Mouse (Mus musculus) CH12F3 (cell line): Measurements from ENCODE around the gene Gabra5.

Experiments used
- in situ Hi-C: fragments of 300-500 bp; cut with MboI; formaldehyde crosslinking; loops from 2 replicates; pipeline ENCODE4 v1.14.3; 2020; ENCODE audit warnings: low sequenced_read_pairs

The Gabra5 gene

DNA sequence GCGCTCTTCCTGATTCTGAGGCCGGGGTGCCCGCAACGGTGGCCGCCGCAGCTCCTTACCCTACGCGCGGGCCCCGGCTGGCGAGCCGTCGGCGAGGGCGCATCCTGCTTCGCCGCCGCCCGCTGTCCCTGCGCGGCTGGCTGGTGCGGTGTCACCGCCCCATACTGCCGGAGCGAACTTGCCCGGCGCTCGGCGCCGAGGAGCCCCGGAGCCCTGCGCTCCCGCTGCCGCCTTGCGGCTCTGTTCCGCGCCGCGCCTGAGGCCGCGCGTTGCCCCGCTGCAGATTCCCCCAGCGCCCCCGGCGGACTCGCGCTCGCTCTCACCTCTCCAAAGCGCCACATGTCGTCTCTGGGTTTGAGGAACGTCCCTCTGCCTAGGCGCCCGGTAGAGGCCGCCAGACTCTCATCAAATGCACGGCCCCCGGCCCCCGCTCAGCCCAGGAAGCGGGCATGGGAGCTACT is at the start of gene Gabra5:
Gene Gabra5 (minus strand): TSS at position 379 of the 461 bp plus-strand sequence.
- in situ Hi-C loops: no loop called here

GRCm38 (mm10) chr7:57538565-57538964 is 28.7 kb upstream of the Gabra5 start:
- in situ Hi-C loops: no loop called here

DNA sequence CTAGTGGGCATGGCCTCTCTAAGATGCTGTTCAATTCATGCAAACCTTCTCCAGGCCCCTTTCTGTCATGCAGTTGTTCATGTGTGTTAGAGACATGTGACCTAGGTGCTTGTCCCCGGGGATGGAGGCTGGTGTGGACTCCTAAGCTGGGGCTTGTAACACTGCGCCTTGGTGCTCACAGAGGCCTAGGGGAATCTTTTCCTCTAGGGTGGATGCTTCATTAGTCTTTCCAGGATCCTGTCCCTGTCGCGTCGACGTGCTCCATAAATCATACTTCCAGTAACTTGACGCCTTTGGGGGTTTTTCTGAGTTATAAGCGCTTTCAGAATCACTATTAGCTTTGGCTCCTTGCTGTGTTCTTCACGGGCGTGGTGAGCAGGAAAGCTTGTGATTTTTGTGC is 22.8 kb upstream of the Gabra5 start:
- in situ Hi-C loops: no loop called here

GRCm38 (mm10) chr7:57529954-57530353 is 20.1 kb upstream of the Gabra5 start:
- in situ Hi-C loops: no loop called here

DNA sequence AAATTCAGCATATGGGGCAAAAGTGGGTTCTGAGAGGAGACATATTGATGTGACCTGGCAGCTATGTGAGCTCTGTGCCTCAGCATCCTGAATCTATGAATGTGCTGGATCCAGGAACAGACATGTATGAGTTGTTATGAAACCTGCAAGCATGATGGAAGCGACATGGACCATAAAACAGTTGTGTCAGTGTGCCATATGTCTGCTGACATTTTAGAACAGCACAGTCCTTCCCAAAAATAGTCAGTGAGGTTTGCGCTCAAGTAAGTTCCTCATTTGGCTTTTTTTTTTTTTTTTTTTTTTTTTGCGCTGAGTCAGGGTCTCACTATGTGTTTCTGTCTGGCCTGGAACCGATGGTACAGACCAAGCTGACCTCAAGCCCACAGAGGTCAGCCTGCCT is 19.6 kb upstream of the Gabra5 start:
- in situ Hi-C loops: no loop called here

GRCm38 (mm10) chr7:57512955-57513354 is 3.1 kb upstream of the Gabra5 start:
- in situ Hi-C loops: no loop called here

DNA sequence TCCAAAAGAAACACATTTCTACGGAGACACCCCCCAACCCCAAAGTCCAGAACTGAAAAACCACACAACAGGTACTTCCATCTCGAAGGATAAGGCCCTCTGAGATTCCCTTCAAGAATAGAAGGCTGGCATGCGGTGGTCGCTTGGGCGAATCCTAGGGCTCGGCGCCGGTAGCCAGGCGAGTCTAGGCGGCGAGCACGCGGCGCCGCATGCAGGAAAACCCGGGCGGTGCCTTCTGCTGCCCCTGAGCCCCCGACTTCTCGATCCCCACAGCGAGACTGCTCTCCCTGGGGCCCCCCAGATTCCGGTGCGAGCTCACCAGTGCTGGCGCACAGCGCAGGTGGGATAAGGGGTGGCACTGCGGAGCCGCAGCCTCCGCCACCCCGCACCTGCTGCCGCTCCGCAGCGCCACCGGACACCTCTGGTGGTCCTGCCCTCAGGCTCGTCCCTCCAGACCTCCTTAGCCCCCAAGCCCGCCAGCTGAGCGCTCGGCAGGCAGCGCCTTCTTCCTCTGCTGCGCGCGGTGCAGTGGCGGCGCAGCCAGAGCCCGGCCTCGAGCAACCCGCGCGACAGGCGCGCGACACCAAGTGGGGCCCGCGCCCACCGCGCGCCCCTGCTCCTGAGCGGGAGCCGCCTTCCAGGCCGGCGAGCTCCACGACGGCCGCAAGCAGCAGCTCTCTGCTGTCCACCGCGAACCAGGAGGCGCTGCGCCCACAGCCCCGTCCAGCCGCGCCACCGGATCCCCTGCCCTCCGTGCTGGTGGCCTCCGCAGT is 813 bp downstream of the Gabra5 start:
- in situ Hi-C loops: no loop called here

DNA sequence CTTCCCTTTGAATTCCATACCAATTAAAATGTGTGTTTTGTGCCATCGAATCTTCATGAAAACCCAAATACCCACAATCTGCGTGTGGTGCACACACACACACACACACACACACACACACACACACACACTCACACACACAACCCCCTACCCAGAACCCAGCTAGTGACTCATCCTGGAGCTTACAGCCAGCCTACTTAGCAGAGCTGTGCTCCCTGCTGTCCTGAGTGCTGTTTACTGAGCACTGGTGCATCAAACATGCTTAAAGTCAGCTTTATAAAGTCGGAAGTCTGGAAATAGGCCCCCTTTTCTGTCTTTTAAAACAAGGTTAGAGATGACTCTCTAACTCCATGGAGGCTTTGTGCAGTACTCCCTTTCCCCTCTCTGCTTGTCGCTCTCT is 7.0 kb downstream of the Gabra5 start:
- in situ Hi-C loops: no loop called here

DNA sequence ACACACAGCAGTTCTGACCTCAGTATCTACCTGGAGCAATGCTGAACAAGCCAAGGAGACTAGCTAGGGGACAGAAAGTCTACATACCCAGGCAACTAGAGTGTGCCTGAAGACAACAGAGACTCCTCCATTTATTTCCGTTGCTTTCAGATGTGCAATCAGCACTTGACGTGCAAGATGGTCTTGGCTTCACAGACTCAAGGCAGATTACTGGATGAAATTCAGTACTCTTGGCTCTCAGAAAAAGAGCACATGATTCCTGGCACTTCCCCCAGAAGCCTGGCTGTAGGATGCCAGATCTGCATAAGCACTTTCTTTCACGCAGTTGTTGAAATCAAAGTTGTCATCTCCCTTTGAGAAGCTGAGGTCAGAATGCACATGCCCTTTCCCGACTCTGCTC is 18.1 kb downstream of the Gabra5 start:
- in situ Hi-C loops: no loop called here

DNA sequence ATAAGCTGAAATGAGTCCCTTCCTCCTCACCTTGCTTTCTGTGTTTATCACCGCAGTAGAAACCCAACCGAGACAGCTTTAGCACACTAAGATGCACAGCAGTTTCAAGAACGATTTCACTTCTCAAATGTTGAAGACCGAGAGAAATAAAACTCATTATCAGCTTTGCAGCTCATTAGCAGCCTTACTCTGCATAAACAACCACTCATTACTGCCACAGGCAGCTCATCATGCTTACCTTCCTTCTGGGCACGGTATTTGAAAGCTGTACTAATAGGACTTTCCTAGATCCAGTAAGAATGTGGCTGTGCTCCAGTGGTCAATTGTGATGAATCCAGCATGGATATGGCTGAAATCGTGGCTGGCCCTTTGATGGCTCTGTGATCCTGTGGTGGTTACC is 23.0 kb downstream of the Gabra5 start:
- in situ Hi-C loops: no loop called here

- in situ Hi-C loops: no loop called here
Measured at GRCm38 (mm10) chr7:57482896-57483295, 27.0 kb downstream of the Gabra5 start.

- in situ Hi-C loops: no loop called here
Measured at GRCm38 (mm10) chr7:57473811-57474525, 35.9 kb downstream of the Gabra5 start.

- in situ Hi-C loops: no loop called here
Measured at GRCm38 (mm10) chr7:57471316-57471715, 38.5 kb downstream of the Gabra5 start.

- in situ Hi-C loops: no loop called here
Measured at GRCm38 (mm10) chr7:57460354-57460753, 49.5 kb downstream of the Gabra5 start.

DNA sequence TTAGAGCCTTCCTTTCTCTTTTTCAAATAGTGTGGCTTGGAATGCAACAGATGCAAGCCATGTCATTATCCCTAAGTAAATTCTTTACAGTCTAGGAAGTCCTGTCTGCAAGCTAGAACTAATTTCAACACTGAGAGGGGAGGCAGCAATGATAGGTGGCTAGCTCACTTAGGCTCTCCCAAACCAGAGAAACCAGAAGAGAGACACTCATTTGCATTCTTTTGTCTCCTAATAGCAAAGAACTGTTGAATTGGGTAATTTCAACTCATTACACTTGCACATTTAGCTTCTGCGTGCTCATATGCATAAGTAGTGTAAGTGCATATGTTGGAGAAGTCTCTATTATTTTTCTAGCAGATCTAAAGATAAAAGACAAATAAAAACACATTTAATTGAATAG is 61.6 kb downstream of the Gabra5 start:
- in situ Hi-C loops: no loop called here

DNA sequence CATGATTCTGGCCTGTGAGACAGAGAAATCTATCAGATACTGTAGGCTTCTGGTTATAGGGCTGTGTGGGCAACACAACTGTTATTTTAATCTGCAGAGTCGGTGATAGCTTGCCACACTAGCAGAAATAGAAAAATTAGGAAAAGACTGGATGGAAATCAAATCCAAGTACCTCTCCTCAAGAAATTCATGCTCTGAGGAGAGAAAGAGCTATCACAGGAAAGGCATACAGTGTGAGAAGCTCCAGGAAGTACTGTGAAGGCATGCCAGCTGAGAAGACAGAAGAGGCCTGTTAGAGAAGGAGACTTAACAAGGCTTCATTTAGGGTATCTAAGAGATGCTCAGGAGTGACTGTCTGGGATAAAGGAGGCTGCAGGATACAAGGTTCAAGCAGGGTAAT is 87.2 kb downstream of the Gabra5 start:
- in situ Hi-C loops: no loop called here

DNA sequence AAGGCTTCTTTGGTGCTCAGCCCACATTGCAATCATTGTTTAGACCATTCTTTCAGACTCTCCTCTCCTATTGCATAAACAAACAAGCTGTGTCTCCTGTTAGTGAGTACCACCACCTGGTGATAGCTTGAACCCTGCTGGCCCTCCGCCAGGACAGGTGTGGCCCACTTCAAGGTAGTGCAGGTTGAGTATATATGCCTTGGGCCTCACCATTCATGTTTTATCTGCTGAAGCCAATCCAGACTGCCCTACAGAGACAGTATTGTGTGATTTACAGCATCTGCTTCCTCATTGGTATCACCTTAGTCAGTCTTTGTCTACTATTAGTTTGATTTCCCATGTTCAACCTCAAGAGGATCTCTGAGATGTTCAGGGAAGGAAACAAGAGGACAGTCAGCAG is 88.8 kb downstream of the Gabra5 start:
- in situ Hi-C loops: no loop called here

DNA sequence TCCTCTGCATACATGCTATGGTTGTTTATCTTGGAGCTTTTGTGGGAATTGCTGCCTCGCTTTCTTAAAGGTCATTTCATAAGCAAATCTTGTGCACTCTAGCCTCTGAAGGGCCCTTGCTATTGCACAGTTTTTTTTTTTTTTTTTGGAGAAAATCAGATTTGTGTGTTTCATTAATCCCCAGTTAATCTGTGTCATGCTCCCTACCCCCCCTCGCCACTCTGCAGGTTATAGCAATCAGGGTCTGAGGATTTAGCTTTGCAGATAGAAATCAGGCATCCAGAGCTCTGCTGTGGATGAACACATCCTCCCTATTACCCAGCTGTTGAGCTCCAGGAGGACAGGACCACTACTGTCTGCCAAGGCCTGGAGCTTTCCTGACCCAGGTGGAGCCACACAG is 90.5 kb downstream of the Gabra5 start, which contains the start of gene Gabrb3:
Gene Gabrb3 (plus strand): TSS at position 301 of the 400 bp plus-strand sequence.
- in situ Hi-C loops: no loop called here

DNA sequence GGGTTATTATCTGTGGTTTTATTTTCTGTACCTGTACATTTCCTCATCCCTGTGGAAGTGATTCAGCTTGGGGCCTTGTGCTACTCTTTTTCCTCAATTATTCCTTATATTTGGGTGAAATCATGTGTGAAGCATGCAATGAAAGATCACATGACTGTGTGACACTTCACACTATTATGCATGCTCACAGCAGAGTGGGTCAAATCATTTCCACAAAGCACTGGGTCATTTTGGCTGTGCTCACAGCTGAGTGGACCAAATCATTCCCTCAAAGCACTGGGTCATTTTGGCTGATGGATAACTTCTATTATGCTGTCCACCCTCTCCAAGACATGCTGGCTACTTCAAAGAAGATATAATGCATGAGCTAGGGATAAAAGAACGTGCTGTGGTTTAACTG is 97.0 kb downstream of the Gabra5 start:
- in situ Hi-C loops: no loop called here

DNA sequence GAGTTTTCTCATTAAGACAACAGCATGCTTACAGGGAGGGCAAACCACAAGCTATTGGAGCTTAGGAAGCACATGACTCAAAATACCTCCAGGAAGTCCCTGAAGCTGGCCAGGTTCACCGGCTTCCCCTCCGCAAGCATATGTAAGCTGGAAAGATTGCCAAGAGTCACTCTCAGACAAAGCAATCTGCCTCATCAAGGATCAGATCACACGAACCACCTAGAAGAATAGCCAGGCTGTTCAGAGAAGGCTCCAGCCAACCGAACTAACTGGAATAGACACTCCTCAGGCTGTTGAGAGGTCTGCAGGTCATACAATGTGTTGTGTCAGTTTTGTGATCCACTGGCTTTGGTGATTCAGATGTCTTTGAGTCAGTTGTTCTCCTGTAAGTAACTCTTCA is 98.7 kb downstream of the Gabra5 start:
- in situ Hi-C loops: no loop called here

DNA sequence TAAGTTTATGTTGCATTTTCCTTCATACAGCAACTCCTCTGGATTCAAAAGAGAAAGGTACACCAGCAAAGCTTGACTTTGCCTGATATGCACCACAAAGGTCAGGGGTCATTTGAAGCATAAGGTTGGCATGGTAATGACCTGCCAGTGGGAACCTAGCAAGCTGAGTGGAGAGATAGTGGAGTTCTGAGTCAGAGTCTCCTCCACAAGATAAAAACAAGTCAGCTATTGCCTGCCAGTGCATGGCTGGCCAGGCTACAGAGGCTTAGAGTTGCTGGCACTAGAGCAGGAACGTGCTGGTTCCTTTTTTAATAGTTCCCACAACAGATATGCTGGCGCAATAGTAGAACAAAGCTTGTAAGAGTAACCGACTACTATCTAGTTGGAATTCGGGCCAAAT is 116.3 kb downstream of the Gabra5 start:
- in situ Hi-C loops: no loop called here

DNA sequence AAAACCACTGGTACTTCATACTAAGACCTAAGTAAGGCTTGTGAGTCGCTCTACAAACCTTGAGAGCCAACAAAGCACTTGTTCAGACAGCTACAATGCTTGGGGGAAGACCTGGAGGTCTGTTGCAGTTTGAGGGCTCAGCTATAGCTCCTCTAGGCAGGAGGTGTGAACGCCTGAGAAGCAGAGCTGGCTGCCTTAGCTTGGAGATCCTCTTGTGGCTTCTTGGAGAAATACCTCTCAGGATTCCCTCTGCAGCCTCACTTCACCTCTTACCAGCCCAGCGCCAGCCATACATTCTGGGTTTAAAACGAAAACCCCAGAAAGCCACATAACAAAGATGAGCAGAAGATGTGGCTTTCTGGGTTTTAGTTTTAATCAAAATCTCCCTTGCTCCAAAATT is 119.8 kb downstream of the Gabra5 start:
- in situ Hi-C loops: no loop called here
